Mouse (Mus musculus): ENCODE results near the gene P2ry2. TPM values are rescaled to one million over a fixed set of nuclear protein-coding genes. Genes with fewer than 3 reads are reported as not detected.
A peak's percentile ranks its signal among the peaks of the same experiment; 100 is the strongest.

P2ry2 gene
- polyA plus RNA-seq, 1 experiment from 2014 or later: 1.5 TPM

DNA sequence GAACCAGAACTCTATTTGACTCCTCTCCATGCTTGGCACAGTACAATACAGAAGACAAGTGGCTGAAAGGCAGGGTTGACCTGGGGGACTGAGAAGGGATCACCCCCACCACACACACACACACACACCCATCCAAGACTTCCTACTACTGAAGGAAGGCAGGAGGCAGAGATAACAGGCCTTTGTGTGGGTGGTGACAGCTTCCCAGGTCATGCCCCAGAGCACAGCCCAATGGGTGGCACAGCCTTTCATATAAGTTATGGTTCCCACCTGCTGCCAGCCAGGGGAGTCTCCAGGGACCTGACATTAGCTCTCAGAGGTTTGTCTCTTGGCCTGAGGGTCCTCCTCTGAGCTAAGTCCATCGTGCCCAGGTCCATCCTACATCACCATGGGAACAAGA is 15.5 kb downstream of the P2ry2 start:
- Histone ChIP-seq H3K36me3 (no peaks in the 10 kb centered on the region), H3K4me1 (replicated peaks) (no peaks in the 10 kb centered on the region)
- 75% methylated on average over 1 of the region's 1 CpGs for WGBS

DNA sequence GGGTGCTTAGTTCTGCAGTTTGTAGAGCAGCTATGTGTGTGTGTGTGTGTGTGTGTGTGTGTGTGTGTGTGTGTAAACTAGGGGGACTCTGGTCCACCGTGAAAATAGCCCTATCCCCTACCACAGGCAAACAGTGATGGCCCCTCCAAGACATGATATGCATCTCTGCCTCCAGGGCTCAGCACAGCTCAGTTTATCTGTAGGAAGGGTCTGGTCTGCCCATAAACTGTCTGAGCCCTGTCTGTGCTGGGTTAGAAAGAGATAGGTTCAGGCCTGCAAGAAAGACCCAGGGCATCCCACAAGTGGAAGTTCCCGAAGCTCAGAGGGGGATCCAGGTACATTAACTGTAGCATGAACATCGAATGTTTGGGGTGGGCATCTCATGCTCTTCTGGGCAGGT is 16.7 kb downstream of the P2ry2 start:
- H3K4me1 ChIP-seq (replicated peaks): 0 out of 2 replicates have a peak, but pooled peaks cover 2% of the 10 kb centered on the region
- no peak overlapping the region for H3K9ac ChIP-seq
- H3K9me3 ChIP-seq: no peaks in the 10 kb centered on the region
- H3K4me3 ChIP-seq: no peak overlapping the region
- no peak overlapping the region for H3K4me2 ChIP-seq
- no peaks in the 10 kb centered on the region for H3K27me3 ChIP-seq
- 89% methylated on average over 3 of the region's 3 CpGs for WGBS
- no peaks in the 10 kb centered on the region for H3K36me3 ChIP-seq
- H3K27ac ChIP-seq (replicated peaks): no peak overlapping the region
- no peak for ATAC-seq (ENCODE audit: low read depth)

More for the DNA sequence above, 15.5 kb downstream of the P2ry2 start:
- Histone ChIP-seq H3K4me3 (no peak overlapping the region), H3K9me3 (no peaks in the 10 kb centered on the region), H3K4me2 (no peak overlapping the region), H3K27ac (replicated peaks) (no peak overlapping the region), H3K9ac (no peak overlapping the region), H3K27me3 (no peaks in the 10 kb centered on the region)
- no peak for ATAC-seq (ENCODE audit: low read depth)

DNA sequence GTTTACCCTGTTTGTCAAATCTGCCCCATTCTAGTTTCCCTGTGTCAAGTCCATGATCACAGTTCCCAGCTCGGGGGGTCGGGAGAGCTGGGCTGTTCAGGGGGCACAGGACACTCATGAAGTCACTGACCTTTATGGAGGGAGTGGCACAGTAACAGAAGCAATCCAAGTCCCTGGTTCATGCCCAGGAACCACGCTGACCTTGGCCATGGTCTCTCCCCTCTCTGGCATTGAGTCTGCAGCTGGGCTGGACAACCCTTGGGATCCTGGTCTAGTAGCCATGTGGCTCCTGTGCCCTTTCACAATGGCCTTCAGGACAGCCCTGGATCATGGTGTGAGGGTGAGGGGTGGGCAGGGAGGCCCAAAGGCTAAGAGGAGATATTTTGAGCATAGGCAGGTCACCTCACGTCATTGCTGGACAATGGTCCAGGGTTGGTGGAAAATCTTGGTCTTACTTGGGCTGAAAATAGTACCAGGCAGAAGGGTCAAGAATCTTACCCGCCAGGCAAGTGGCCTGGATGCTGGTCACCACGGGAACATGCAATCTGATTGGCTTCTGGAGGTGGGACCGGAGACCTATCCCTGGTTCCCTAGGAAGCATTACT is 17.3 kb downstream of the P2ry2 start:
- H3K9ac ChIP-seq: no peak overlapping the region
- no peak overlapping the region for H3K4me2 ChIP-seq
- H3K27ac ChIP-seq (replicated peaks): no peak overlapping the region
- H3K4me3 ChIP-seq: no peak overlapping the region
- no peaks in the 10 kb centered on the region for H3K9me3 ChIP-seq
- no peaks in the 10 kb centered on the region for H3K36me3 ChIP-seq
- no peaks in the 10 kb centered on the region for H3K27me3 ChIP-seq
- WGBS: 86% methylated on average over 7 of the region's 7 CpGs
- no peak for ATAC-seq (ENCODE audit: low read depth)
- H3K4me1 ChIP-seq (replicated peaks): 0 out of 2 replicates have a peak, but pooled peaks cover 6% of the 10 kb centered on the region

DNA sequence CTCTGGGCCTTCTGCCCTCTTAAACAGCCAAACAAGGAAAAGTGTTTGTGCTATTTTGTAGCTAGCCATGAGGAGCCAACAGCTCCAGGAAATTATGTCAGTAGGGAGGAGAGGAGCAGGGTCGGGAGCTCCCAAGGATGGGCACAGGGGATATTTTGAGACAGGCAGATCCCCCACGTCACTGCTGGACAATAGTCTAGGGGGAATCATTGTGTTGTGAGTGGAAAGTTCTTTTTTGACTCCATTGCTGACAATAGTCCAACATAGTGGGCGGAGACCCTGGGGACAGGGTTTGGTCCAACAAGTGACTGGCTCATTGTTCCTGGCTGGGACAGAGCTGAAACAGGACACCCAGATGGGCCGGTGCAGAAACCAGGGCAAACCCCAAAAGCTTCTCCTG is 19.5 kb downstream of the P2ry2 start:
- H3K27ac ChIP-seq (replicated peaks): no peak overlapping the region
- H3K9ac ChIP-seq: no peak overlapping the region
- no peaks in the 10 kb centered on the region for H3K9me3 ChIP-seq
- H3K4me2 ChIP-seq: no peak overlapping the region
- H3K27me3 ChIP-seq: no peaks in the 10 kb centered on the region
- H3K36me3 ChIP-seq: no peaks in the 10 kb centered on the region
- no peak for ATAC-seq (ENCODE audit: low read depth)
- WGBS: 31% methylated on average over 4 of the region's 4 CpGs
- H3K4me1 ChIP-seq (replicated peaks): 0 out of 2 replicates have a peak, but pooled peaks cover 6% of the 10 kb centered on the region
- no peak overlapping the region for H3K4me3 ChIP-seq

DNA sequence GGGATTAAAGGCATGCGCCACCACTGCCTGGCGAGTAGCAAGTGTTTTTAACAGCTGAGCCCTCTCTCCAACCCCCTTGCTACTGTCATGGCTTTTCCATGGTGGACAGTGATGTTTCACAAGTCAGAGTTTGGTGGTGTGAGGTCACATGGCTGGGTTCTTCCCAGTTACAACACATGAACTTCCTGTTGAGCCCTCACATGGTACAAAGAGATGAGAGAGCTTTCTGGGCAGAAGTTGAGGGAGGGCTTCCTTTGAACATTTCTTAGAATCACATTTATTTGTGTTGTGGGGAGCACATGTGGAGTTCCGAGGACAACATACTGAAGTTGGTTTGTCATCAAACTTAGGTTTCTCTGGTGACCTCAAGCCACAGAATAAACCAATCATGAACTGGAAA is 20.7 kb downstream of the P2ry2 start:
- Histone ChIP-seq H3K4me2 (no peak overlapping the region), H3K4me1 (replicated peaks) (0 out of 2 replicates have a peak, but pooled peaks cover 6% of the 10 kb centered on the region), H3K4me3 (no peak overlapping the region), H3K27ac (replicated peaks) (no peak overlapping the region), H3K9ac (no peak overlapping the region), H3K36me3 (no peaks in the 10 kb centered on the region), H3K27me3 (0 out of 2 replicates have a peak, but pooled peaks cover 5% of the 10 kb centered on the region), H3K9me3 (no peaks in the 10 kb centered on the region)
- 84% methylated on average over 3 of the region's 3 CpGs for WGBS
- ATAC-seq (ENCODE audit: low read depth): no peak

DNA sequence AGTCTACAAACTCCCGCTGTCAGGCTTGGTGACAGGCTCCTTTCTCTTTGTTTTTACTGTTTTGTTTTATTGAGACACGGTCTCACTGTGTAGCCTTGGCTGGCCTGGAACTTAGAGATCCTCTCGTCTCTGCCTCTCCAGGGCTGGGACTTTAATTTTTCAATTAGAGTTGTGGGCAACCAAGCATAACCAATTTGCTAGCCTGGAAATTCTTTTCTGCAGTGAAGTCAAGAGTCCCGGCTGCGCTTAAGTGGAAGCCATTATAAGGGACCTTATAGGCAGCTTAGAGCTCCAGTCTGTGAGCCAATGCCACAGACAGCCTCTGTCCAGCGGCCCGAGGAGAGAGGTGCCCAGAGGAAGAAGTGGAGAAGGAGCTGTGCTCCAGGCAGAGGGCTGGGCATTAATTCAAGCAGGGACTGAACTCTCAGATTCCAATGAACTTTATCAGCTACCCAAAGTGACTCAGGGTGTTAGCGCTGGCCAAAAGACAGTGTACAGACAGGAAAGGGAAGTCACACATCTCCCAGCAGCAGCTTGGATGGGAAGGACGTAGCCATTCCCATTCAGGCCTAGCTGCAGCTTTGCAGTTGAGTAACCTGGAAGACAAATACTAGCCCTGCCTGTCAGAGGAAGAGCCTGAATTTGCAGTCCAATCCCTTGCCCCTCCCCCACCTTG is 21.9 kb downstream of the P2ry2 start:
- Histone ChIP-seq H3K27me3 (0 out of 2 replicates have a peak, but pooled peaks cover 5% of the 10 kb centered on the region), H3K27ac (replicated peaks) (no peak overlapping the region), H3K4me2 (no peak overlapping the region), H3K4me1 (replicated peaks) (0 out of 2 replicates have a peak, but pooled peaks cover 6% of the 10 kb centered on the region), H3K4me3 (no peak overlapping the region), H3K9me3 (no peaks in the 10 kb centered on the region), H3K9ac (no peak overlapping the region), H3K36me3 (no peaks in the 10 kb centered on the region)
- WGBS: 45% methylated on average over 9 of the region's 9 CpGs
- ATAC-seq (ENCODE audit: low read depth): no peak

DNA sequence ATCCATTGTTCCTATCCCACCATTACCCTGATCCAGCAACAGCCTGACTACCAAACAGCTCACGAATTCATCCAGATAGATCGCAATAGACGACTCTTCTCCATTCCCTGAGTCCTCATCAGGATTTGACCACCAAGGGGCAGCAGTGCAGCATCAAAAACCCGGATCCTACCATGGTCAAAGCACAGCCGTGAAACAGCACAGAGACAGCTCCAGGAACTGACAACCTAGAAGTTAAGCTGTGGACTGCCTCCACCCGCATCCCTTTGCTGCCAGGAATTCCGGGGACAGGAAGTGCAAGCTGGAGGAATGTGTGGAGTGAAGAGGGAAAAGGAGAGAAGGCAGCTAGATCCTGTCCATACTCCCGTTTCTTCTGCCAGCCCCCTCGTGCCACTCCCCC is 24.6 kb downstream of the P2ry2 start:
- Histone ChIP-seq H3K9me3 (no peaks in the 10 kb centered on the region), H3K4me2 (no peak overlapping the region), H3K36me3 (no peaks in the 10 kb centered on the region), H3K9ac (no peak overlapping the region), H3K27ac (replicated peaks) (no peak overlapping the region), H3K27me3 (0 out of 2 replicates have a peak, but pooled peaks cover 5% of the 10 kb centered on the region), H3K4me1 (replicated peaks) (peaks cover 16% of the 10 kb centered on the region), H3K4me3 (no peak overlapping the region)
- WGBS: 24% methylated on average over 9 of the region's 9 CpGs
- peak; percentile 32; the same call in 1 of the 2 replicates for ATAC-seq (ENCODE audit: low read depth)

DNA sequence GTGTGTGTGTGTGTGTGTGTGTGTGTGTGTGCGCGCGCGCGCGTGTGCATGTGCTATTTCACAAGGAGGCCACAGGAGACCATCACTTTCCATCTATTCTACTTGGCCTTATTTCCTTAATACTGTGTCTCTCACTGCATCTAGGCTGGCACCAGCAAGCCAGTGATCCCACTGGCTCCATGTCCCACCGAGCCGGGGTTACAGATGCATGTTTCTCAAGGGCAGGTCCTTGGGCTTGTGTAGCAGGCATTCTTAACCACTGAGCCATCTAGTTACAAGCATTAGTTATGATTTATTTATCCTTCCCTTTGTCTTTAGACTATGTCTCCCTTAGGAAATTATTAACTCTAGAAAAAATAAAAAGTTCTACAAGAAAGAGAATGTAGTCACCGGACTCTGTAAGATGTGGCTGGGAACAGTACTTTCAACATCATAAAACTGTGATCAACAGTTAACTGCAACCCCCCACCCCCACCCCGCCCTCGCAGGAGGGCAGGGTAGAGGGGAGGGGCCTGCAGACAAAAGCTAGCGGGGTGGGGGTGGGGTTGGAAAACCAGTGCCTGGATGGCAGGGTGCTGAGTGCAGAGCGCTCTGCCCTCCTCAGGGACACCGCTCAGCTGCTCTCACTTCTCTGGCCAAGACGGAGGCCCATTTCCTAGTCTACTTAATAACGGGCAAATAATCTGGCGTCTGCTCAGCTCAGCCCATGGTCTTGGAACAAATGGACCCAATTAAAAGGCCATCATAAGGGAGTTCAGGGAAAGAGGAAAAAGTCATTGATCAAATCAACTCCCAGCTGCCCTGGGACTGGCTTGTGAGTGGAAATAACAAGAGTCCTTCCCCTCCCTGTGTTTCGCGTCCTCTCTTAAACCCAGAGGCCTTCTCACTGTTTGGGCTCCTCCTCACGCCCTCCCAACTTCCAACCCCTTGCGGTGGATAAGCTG is 27.9 kb downstream of the P2ry2 start:
- WGBS: 34% methylated on average over 21 of the region's 21 CpGs
- ATAC-seq (ENCODE audit: low read depth): peak; percentile 70; the same call in 1 of the 2 replicates
- no peak overlapping the region for H3K4me3 ChIP-seq
- H3K4me1 ChIP-seq (replicated peaks): peaks cover 10% of the 10 kb centered on the region
- peak overlapping the region; percentile 46 for H3K27ac ChIP-seq (replicated peaks)
- no peaks in the 10 kb centered on the region for H3K9me3 ChIP-seq
- H3K4me2 ChIP-seq: 0 out of 2 replicates have a peak overlapping the region, but pooled peaks have one; percentile 9
- H3K36me3 ChIP-seq: no peaks in the 10 kb centered on the region
- no peak overlapping the region for H3K9ac ChIP-seq
- 0 out of 2 replicates have a peak, but pooled peaks cover 5% of the 10 kb centered on the region for H3K27me3 ChIP-seq

DNA sequence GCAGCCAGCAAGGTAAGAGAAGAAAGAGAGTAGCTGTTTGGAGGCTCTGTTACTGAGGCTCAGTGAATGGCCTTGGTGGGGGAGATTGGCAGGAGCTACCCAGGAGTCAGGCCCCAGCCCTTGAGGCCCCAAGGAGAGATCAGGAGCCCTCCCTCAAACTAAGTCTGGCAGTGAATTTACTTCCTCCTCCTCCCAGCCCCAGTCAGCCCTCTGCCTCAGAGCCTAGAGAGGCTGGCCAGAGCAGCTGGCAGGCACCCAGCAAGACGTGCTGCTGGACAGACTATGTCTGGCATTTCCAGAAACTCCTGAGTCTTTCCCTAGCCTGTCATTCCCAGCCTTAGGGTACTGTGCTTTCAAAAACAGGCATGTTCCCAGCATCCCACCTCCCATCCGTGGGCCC is 33.5 kb downstream of the P2ry2 start:
- no peak overlapping the region for H3K4me3 ChIP-seq
- no peak overlapping the region for H3K4me2 ChIP-seq
- no peaks in the 10 kb centered on the region for H3K9me3 ChIP-seq
- H3K27ac ChIP-seq (replicated peaks): no peak overlapping the region
- no peaks in the 10 kb centered on the region for H3K36me3 ChIP-seq
- 53% methylated on average over 2 of the region's 2 CpGs for WGBS
- H3K9ac ChIP-seq: no peak overlapping the region
- peaks cover 19% of the 10 kb centered on the region for H3K27me3 ChIP-seq
- no peak for ATAC-seq (ENCODE audit: low read depth)
- peaks cover 14% of the 10 kb centered on the region for H3K4me1 ChIP-seq (replicated peaks)

DNA sequence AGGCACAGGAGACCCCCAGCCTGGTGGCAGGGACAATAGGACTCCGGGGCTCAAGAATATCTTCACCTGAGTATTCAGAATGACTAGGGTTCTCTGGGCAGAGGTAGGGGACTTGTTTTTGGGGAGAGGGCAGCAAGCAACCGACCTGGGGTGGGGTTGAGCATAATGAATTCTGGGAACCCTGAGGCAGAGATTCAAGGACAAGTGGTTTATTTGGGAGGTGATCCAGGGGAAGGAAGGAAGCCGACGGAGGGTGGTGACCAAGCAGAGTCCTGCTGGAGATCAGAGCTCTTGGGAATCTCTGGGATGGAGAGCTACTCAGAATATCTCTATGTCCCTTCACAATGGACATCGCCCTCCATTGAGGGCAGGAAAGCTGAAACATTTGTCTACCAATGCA is 34.5 kb downstream of the P2ry2 start:
- WGBS: 84% methylated on average over 5 of the region's 5 CpGs
- no peaks in the 10 kb centered on the region for H3K9me3 ChIP-seq
- H3K9ac ChIP-seq: no peak overlapping the region
- H3K27ac ChIP-seq (replicated peaks): no peak overlapping the region
- peaks cover 18% of the 10 kb centered on the region for H3K4me1 ChIP-seq (replicated peaks)
- no peak overlapping the region for H3K4me3 ChIP-seq
- no peak for ATAC-seq (ENCODE audit: low read depth)
- no peak overlapping the region for H3K4me2 ChIP-seq
- no peaks in the 10 kb centered on the region for H3K36me3 ChIP-seq
- peaks cover 29% of the 10 kb centered on the region for H3K27me3 ChIP-seq

DNA sequence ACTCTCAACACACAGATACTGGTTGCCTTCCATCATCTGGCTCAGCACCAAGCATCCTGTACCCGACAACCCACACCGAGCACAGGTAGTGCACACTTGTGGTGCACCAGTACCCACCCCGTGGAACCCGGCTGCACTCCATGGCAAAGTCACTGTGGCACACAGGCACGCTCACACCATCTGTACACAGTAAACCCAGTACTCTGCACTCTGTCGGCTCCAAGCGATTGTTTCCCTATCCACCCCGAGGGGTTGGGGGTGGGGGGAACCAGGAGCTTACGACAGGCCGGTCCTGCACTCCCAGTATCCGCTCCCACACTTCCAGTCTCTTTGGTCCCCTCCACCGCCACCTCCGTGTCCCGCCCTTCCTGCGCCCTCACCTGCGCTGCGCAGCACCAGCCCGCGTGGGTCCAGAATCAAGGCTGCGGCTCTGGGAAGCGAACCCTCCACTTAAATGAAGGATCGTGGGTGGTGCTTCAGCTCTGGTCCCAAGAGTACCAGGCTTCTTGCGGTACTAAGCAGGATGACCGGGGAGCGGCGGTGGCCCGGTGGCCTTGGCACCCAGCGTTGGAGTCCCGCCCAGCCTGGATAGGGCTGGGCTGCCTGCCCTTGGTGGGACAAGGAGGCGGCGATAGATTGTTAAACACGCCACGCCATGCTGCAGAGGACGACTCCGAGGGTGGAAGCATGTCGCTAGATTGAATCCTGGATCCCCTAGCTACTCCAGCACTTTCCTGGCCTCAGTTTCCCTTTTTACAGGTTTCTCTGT is 38.3 kb downstream of the P2ry2 start, which contains the start of gene P2ry6:
TSS of gene P2ry6 (minus strand) at position 515 of the 769 bp plus-strand sequence.
- no peaks in the 10 kb centered on the region for H3K9me3 ChIP-seq
- ATAC-seq (ENCODE audit: low read depth): peak; percentile 57
- peaks cover 18% of the 10 kb centered on the region for H3K4me1 ChIP-seq (replicated peaks)
- peak within 1 kb of the TSS; percentile 55 for H3K4me2 ChIP-seq
- H3K36me3 ChIP-seq: no peaks in the 10 kb centered on the region
- WGBS: 3% methylated on average over 36 of the region's 36 CpGs
- H3K9ac ChIP-seq: peak within 1 kb of the TSS; percentile 62
- peak within 1 kb of the TSS; percentile 34 for H3K4me3 ChIP-seq
- peaks cover 41% of the 10 kb centered on the region for H3K27me3 ChIP-seq
- H3K27ac ChIP-seq (replicated peaks): no peak within 1 kb of the TSS

All from neural tube, embryonic 13.5 days (tissue).